Mouse (Mus musculus) ES-E14 (cell line): Measurements from ENCODE around the gene Adora2a.

Experiments used
- CHD2 ChIP-seq: IDR thresholded peaks from 2 replicates; pipeline ENCODE4 v1.6.1; 2014; ENCODE audit warnings: mild to moderate bottlenecking, low read depth, low read length, inconsistent platforms
- HCFC1 ChIP-seq: IDR thresholded peaks from 2 replicates; pipeline ENCODE4 v1.6.1; 2012; ENCODE audit warnings: low read length, inconsistent platforms, borderline replicate concordance; ENCODE audit not compliant: insufficient read depth
- MAFK ChIP-seq: IDR thresholded peaks from 2 replicates; pipeline ENCODE4 v1.6.1; 2014; ENCODE audit warnings: mild to moderate bottlenecking, low read depth, low read length, inconsistent platforms; ENCODE audit not compliant: insufficient read depth
- ZC3H11A ChIP-seq: IDR thresholded peaks from 2 replicates; pipeline ENCODE4 v1.6.1; 2012; ENCODE audit warnings: low read depth, mild to moderate bottlenecking, inconsistent platforms, low read length, borderline replicate concordance
- ZNF384 ChIP-seq: IDR thresholded peaks from 2 replicates; pipeline ENCODE4 v1.6.1; 2012; ENCODE audit warnings: low read depth, low read length, inconsistent platforms

- no peak for TF ChIP-seq MAFK
- TF ChIP-seq ZC3H11A = no peak
- TF ChIP-seq ZNF384 = no peak
- TF ChIP-seq CHD2 = no peak
- TF ChIP-seq HCFC1 = no peak
Measured at GRCm38 (mm10) chr10:75322966-75323365, 6.3 kb downstream of the Adora2a start.
